Mouse (Mus musculus) hindbrain, postnatal 0 days (tissue): ENCODE measurements around the gene Cpeb2. TPM values are rescaled to one million over a fixed set of nuclear protein-coding genes. Genes with fewer than 3 reads are reported as not detected.

Experiments used
- ATAC-seq: fragments of 200-750 bp; cut with Nextera tagmentation; 2 replicates; pipeline ENCODE4 v1.8.0; 2017; ENCODE audit warnings: mild to moderate bottlenecking, moderate TSS enrichment, moderate library complexity
- DNase-seq: peaks from one replicate; pipeline ENCODE4 v3.0.0-alpha.2; 2015; ENCODE audit warnings: low spot score
- H3K27ac ChIP-seq: fragments of 300-500 bp; sonication (generic); 2 replicates; pipeline ENCODE4 v1.5.1; 2014; ENCODE audit warnings: mild to moderate bottlenecking
- H3K27me3 ChIP-seq: fragments of 300-500 bp; sonication (generic); 2 replicates; pipeline ENCODE4 v1.6.1; 2014; ENCODE audit warnings: low read length, mixed read lengths; ENCODE audit not compliant: insufficient read depth
- H3K36me3 ChIP-seq: fragments of 300-500 bp; sonication (generic); 2 replicates; pipeline ENCODE4 v1.6.1; 2014; ENCODE audit warnings: low read length, mixed read lengths; ENCODE audit not compliant: insufficient read depth
- H3K4me1 ChIP-seq: fragments of 300-500 bp; sonication (generic); 2 replicates; pipeline ENCODE4 v1.6.1; 2014; ENCODE audit warnings: antibody characterized with exemption, low read length, mixed read lengths; ENCODE audit not compliant: insufficient read depth
- H3K4me2 ChIP-seq: fragments of 300-500 bp; sonication (generic); 2 replicates; pipeline ENCODE4 v1.6.1; 2014; ENCODE audit warnings: low read depth, mild to moderate bottlenecking, low read length, moderate library complexity, mixed read lengths
- H3K4me3 ChIP-seq: fragments of 300-500 bp; sonication (generic); 2 replicates; pipeline ENCODE4 v1.5.1; 2014; ENCODE audit warnings: low read length
- H3K9ac ChIP-seq: fragments of 300-500 bp; sonication (generic); replicated peaks from 2 replicates; pipeline ENCODE4 v1.6.1; 2014; ENCODE audit warnings: mild to moderate bottlenecking, low read length, moderate library complexity, mixed read lengths
- H3K9me3 ChIP-seq: fragments of 300-500 bp; sonication (generic); 2 replicates; pipeline ENCODE4 v1.6.1; 2016; ENCODE audit warnings: low read length, mixed read lengths
- CTCF ChIP-seq: IDR thresholded peaks from 2 replicates; pipeline ENCODE4 v1.5.1; 2016; ENCODE audit warnings: antibody characterized with exemption, control low read depth, low read depth
- WGBS: fragments of 180-500 bp; shearing (Covaris S2); extraction: QIAGEN DNeasy Blood & Tissue Kit; methylation state at CpG from one replicate; pipeline ENCODE4 v1.1.7; 2014; 5-methylcytosine and 5-hydroxymethylcytosine counted together
- polyA plus RNA-seq: library from polyadenylated mRNA; unstranded; fragments of >200 nt; fragmentation: Nextera tagmentation; extraction: Ambion mirVana; gene quantifications from 2 replicates; pipeline ENCODE4 v1.2.1, GENCODE M21; 2015
- total RNA-seq: library from RNA; depleted of rRNA; stranded (reverse); fragments of >200 nt; gene quantifications from 2 replicates; pipeline ENCODE4 v1.2.3, GENCODE M21; 2014

Cpeb2 gene
- total and polyA plus RNA-seq, 2 experiments from 2014 or later, result 14.9 to 26.2 TPM

DNA sequence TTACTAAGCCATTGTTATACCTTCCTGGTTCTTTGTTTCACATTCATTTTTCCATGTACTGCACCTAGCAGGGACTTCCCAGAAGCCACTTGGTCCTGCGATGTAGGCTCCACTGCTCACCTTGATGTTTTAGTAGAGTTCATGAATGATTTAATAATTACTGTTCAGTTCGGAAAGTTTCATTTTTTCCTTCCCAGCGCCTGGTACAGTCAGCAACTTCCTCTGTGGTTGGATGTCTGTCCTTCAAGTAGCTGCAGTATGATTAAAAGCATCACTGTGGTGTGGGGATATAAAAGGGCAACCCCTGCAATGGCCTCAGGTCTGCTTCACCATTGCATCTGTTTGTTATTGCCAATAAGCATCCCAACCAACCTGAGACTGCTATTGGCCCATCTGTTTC, 72.5 kb downstream of the Cpeb2 start:
- Histone ChIP-seq H3K36me3 (no peaks in the 10 kb centered on the region), H3K27ac (no peak overlapping the region), H3K4me1 (no peaks in the 10 kb centered on the region), H3K9ac (no peak overlapping the region), H3K4me3 (no peak overlapping the region), H3K9me3 (no peaks in the 10 kb centered on the region), H3K4me2 (no peak overlapping the region), H3K27me3 (no peaks in the 10 kb centered on the region)
- DNase-seq, result no peak
- no peak for ATAC-seq
- WGBS, result 94% methylated on average over 3 of the region's 3 CpGs
- TF ChIP-seq CTCF, result no peak

DNA sequence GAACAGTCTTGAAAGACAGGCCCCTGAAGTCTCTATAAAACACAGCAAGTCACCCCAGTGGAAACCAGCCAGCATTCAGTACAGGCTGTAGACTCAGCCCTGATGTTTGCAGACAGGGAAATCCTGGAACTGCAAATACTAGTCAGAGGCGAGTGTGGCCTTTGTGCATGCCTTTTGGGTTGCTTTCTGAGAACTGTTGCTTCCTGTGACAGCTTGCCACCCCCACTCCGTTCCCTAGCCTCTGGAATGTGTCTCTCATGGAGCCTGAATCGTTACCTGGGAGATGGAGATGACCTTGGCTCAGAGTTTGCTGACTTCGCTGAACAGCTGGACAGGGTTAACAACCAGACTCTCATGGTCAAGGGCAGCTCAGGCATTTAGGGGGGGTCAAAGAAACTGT, 77.0 kb downstream of the Cpeb2 start:
- Histone ChIP-seq H3K9me3 (no peaks in the 10 kb centered on the region), H3K36me3 (no peaks in the 10 kb centered on the region), H3K27ac (no peak overlapping the region), H3K4me2 (no peak overlapping the region), H3K9ac (no peak overlapping the region), H3K4me3 (no peak overlapping the region), H3K27me3 (no peaks in the 10 kb centered on the region), H3K4me1 (no peaks in the 10 kb centered on the region)
- WGBS, result 34% methylated on average over 4 of the region's 4 CpGs
- no peak for DNase-seq
- no peak for TF ChIP-seq CTCF
- no peak for ATAC-seq

DNA sequence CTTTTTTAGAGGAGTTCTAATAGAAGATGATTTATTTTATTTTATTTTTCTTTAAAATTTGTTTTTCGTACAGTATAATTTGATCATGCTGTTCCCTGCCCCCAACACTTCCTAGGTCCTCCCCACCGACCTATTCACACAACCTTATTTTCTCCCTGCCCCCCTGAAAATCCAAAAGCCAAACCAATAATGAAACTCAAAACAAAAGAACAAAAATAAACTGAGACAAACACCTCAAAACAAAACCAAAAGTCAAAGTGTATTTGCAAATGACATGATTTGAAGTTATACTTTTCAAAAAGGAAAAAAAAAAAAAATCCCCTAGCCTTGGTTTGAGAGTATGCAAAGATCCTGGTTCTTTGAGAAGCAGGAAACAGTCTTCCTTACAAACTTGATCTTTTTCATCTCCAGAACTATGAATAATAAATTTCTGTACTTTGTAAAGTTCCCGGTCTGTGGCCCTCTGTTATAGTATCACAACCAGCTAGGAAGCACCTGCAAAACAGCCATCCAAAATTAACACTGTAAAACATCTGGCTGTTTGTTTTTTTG, 91.4 kb downstream of the Cpeb2 start:
- H3K36me3 ChIP-seq, result no peaks in the 10 kb centered on the region
- H3K4me3 ChIP-seq, result no peak overlapping the region
- no peak for ATAC-seq
- H3K4me2 ChIP-seq, result no peak overlapping the region
- no peak overlapping the region for H3K9ac ChIP-seq
- 0 out of 2 replicates have a peak, but pooled peaks cover 6% of the 10 kb centered on the region for H3K4me1 ChIP-seq
- DNase-seq, result no peak
- H3K9me3 ChIP-seq, result no peaks in the 10 kb centered on the region
- 89% methylated on average over 3 of the region's 3 CpGs for WGBS
- H3K27me3 ChIP-seq, result no peaks in the 10 kb centered on the region
- H3K27ac ChIP-seq, result no peak overlapping the region
- no peak for TF ChIP-seq CTCF

DNA sequence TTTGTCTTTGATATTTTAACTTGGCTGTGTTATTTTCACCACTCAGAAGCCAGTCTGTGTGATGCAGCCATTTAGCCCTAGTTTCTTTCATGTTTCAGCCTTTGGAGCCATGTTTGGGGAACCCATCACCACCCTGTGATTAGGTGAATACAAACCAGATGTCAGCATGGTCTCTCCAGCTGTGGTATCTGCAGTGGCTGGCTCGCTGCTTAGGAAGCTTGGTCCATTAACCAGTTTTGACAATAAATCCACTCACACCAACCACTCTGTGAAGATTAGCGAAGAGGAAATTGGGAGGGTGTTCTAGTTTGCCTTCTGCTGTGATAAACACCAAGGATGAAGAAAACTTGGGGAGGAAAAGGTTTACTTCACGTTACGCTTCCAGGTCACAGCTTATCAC, 92.6 kb downstream of the Cpeb2 start:
- no peak overlapping the region for H3K4me3 ChIP-seq
- no peaks in the 10 kb centered on the region for H3K27me3 ChIP-seq
- H3K36me3 ChIP-seq, result no peaks in the 10 kb centered on the region
- TF ChIP-seq CTCF, result no peak
- H3K9me3 ChIP-seq, result no peaks in the 10 kb centered on the region
- DNase-seq, result no peak
- no peak for ATAC-seq
- 0 out of 2 replicates have a peak, but pooled peaks cover 6% of the 10 kb centered on the region for H3K4me1 ChIP-seq
- H3K4me2 ChIP-seq, result no peak overlapping the region
- no peak overlapping the region for H3K27ac ChIP-seq
- 87% methylated on average over 4 of the region's 4 CpGs for WGBS
- H3K9ac ChIP-seq, result no peak overlapping the region

DNA sequence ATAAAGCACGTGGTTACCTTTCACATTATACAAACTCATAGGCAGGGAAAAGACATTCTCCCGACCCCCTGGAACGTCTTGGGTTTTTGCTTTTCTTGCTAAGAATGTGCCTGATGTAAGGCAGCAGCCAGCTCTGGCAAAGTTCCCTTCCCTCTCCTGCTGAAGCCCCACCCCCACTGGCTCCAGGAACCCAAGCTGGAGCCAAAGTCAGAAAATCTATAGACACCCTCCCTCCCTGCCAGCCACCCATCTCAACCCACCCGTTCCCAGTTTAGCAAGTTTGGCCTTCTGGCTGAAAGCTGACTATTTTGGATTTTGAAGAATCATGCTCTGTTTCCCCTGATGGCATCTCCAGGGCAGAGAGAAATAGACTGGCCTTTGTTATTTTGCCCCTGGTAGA, 95.6 kb downstream of the Cpeb2 start:
- DNase-seq (peak; percentile 60), ATAC-seq (peak; percentile 32; the same call in 1 of the 2 replicates)
- no peak overlapping the region for H3K9ac ChIP-seq
- no peak overlapping the region for H3K4me3 ChIP-seq
- WGBS, result 19% methylated on average over 4 of the region's 4 CpGs
- peak overlapping the region; percentile 16; the same call in 1 of the 2 replicates for H3K4me2 ChIP-seq
- TF ChIP-seq CTCF, result no peak
- H3K27me3 ChIP-seq, result no peaks in the 10 kb centered on the region
- H3K27ac ChIP-seq, result no peak overlapping the region
- 0 out of 2 replicates have a peak, but pooled peaks cover 6% of the 10 kb centered on the region for H3K4me1 ChIP-seq
- no peaks in the 10 kb centered on the region for H3K36me3 ChIP-seq
- H3K9me3 ChIP-seq, result no peaks in the 10 kb centered on the region

DNA sequence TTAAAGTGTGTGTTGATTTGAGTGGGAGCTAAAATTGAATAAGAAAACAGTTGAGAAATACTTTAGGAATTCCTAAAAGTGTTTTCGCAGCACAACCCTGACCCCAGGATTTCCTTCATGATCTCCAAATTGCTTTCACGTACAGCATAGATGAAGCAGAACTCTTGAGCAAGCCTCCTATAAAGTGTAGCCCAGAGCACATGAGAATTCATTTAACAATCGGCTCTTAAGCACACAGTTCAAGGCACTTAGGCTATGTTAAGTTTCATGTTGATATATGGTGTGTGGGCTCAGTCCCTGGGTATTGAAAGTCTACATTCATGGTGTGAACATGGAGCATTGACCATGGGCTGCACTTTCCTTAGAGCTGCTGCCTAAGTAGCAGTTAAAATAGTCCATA, 97.3 kb downstream of the Cpeb2 start:
- H3K4me1 ChIP-seq, result 0 out of 2 replicates have a peak, but pooled peaks cover 6% of the 10 kb centered on the region
- no peak for DNase-seq
- H3K9ac ChIP-seq, result no peak overlapping the region
- no peak overlapping the region for H3K4me2 ChIP-seq
- no peak overlapping the region for H3K4me3 ChIP-seq
- ATAC-seq, result no peak
- H3K27ac ChIP-seq, result no peak overlapping the region
- no peaks in the 10 kb centered on the region for H3K27me3 ChIP-seq
- H3K36me3 ChIP-seq, result no peaks in the 10 kb centered on the region
- 91% methylated on average over 3 of the region's 3 CpGs for WGBS
- no peaks in the 10 kb centered on the region for H3K9me3 ChIP-seq
- TF ChIP-seq CTCF, result no peak

DNA sequence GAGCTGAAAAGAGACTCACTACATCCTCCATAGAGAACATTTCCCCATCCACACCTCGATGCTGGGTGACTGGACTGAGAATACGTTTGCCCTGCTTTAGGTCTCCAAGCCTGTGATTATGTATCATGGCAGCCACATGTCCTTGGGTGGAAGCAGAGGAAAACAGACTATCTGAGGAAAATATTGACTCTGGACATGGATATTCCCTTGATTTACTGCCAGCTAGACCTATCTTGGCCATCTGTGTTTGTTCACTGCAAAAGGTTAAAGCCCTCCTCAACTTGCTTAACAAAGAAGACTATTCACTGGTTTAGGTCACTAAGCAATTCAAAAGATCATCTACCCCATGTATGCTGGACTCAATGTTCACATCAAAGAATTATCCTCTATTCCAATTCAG, 101.5 kb downstream of the Cpeb2 start:
- Histone ChIP-seq H3K9ac (no peak overlapping the region), H3K9me3 (no peaks in the 10 kb centered on the region), H3K27ac (no peak overlapping the region), H3K36me3 (no peaks in the 10 kb centered on the region), H3K27me3 (no peaks in the 10 kb centered on the region), H3K4me1 (no peaks in the 10 kb centered on the region), H3K4me2 (no peak overlapping the region), H3K4me3 (no peak overlapping the region)
- 85% methylated on average over 2 of the region's 2 CpGs for WGBS
- TF ChIP-seq CTCF, result no peak
- no peak for ATAC-seq
- DNase-seq, result no peak
